Mouse (Mus musculus) urinary bladder, postnatal 14 days (tissue): ENCODE data around the gene Tcte3.
A peak's percentile ranks its signal among the peaks of the same experiment; 100 is the strongest.
"Not testable (repeated sequence)": the region's sequence is repeated elsewhere in the genome, so short reads cannot be mapped to it uniquely, and the experiment has no call there.

Experiments
- DNase-seq: peaks from one replicate; pipeline ENCODE4 v3.0.0; 2021; ENCODE audit warnings: low spot score

The Tcte3 gene

GRCm38 (mm10) chr17:15041175-15041729, at the start of gene Tcte3, which contains the start of the genes Ermard and Gm3448:
Gene Tcte3, minus strand, starts transcription at chr17:15041488.
Gene Ermard, plus strand, starts transcription at chr17:15041208.
Gene Gm3448, minus strand, starts transcription at chr17:15041537.
- not testable (repeated sequence) for DNase-seq

- no peak for DNase-seq
These were observed 47.3 kb upstream of the Tcte3 start for GRCm38 (mm10) chr17:15088591-15089001.

- DNase-seq: no peak
These were observed 46.9 kb upstream of the Tcte3 start for GRCm38 (mm10) chr17:15088166-15088565.

GRCm38 (mm10) chr17:15085006-15085405, 43.7 kb upstream of the Tcte3 start:
- DNase-seq: no peak

- no peak for DNase-seq
These were observed 43.0 kb upstream of the Tcte3 start for GRCm38 (mm10) chr17:15084226-15084848.

- DNase-seq: peak; percentile 16
These were observed 36.2 kb upstream of the Tcte3 start for GRCm38 (mm10) chr17:15077536-15077935.

- peak; percentile 28 for DNase-seq
These were observed 33.7 kb upstream of the Tcte3 start for GRCm38 (mm10) chr17:15075033-15075432.

- no peak for DNase-seq
These were observed 30.9 kb upstream of the Tcte3 start for GRCm38 (mm10) chr17:15072211-15072610.

GRCm38 (mm10) chr17:15069124-15069523, 27.8 kb upstream of the Tcte3 start:
- no peak for DNase-seq

GRCm38 (mm10) chr17:15068040-15068792, 26.9 kb upstream of the Tcte3 start:
- DNase-seq: no peak

- DNase-seq: no peak
These were observed 25.6 kb upstream of the Tcte3 start for GRCm38 (mm10) chr17:15066911-15067310.

- no peak for DNase-seq
These were observed 24.8 kb upstream of the Tcte3 start for GRCm38 (mm10) chr17:15066066-15066465.

GRCm38 (mm10) chr17:15065391-15066024, 24.2 kb upstream of the Tcte3 start:
- peak; percentile 60 for DNase-seq

GRCm38 (mm10) chr17:15060356-15060755, 19.1 kb upstream of the Tcte3 start:
- no peak for DNase-seq

GRCm38 (mm10) chr17:15059646-15060045, 18.4 kb upstream of the Tcte3 start:
- DNase-seq: no peak

- no peak for DNase-seq
These were observed 16.9 kb upstream of the Tcte3 start for GRCm38 (mm10) chr17:15058161-15058591.

GRCm38 (mm10) chr17:15055925-15056324, 14.6 kb upstream of the Tcte3 start:
- no peak for DNase-seq

GRCm38 (mm10) chr17:15053829-15054200, 12.5 kb upstream of the Tcte3 start:
- not testable (repeated sequence) for DNase-seq

GRCm38 (mm10) chr17:15053183-15053828, 12.0 kb upstream of the Tcte3 start:
- DNase-seq: not testable (repeated sequence)

GRCm38 (mm10) chr17:15052766-15053165, 11.5 kb upstream of the Tcte3 start:
- DNase-seq: not testable (repeated sequence)

- DNase-seq: not testable (repeated sequence)
These were observed 9.1 kb upstream of the Tcte3 start for GRCm38 (mm10) chr17:15050338-15050737.

GRCm38 (mm10) chr17:15040455-15040854, 833 bp downstream of the Tcte3 start:
- DNase-seq: not testable (repeated sequence)
